Mouse (Mus musculus): ENCODE measurements at regions not wholly inside any gene's neighbourhood (a gene's known extent, or its start where the extent isn't known, plus 50 kb on each side); places are given as distances from the start of the nearest gene placed in this dataset.

- H3K4me3 ChIP-seq (ENCODE audit: low read depth, low read length), result no peak overlapping the region
- TF ChIP-seq CTCF (IDR thresholded peaks at IDR 0.05; ENCODE audit: low read depth), result no peak
- H3K27me3 ChIP-seq (replicated peaks; ENCODE audit: control insufficient read depth, insufficient read depth, low read length), result no peaks in the 10 kb centered on the region
- no peak overlapping the region for H3K27ac ChIP-seq (ENCODE audit: low read depth, low read length)
- no peak overlapping the region for H3K4me2 ChIP-seq (replicated peaks; ENCODE audit: low read depth)
- 45% methylated on average over 8 of the region's 8 CpGs for WGBS
- H3K9ac ChIP-seq (ENCODE audit: low read depth, low read length), result no peak overlapping the region
- no peaks in the 10 kb centered on the region for H3K4me1 ChIP-seq (replicated peaks; ENCODE audit: control insufficient read depth, insufficient read depth, low read length)
- H3K9me3 ChIP-seq (ENCODE audit: control insufficient read depth), result no peaks in the 10 kb centered on the region
- ATAC-seq, result no peak
- no peaks in the 10 kb centered on the region for H3K36me3 ChIP-seq (ENCODE audit: control insufficient read depth, insufficient read depth)
Measured at GRCm38 (mm10) chr15:67388514-67388913, 887.8 kb upstream of the Lrrc6 start.

- TF ChIP-seq CTCF (IDR thresholded peaks at IDR 0.05; ENCODE audit: low read depth), result no peak
- H3K4me1 ChIP-seq (replicated peaks; ENCODE audit: control insufficient read depth, insufficient read depth, low read length), result no peaks in the 10 kb centered on the region
- ATAC-seq, result no peak
- no peak overlapping the region for H3K4me2 ChIP-seq (replicated peaks; ENCODE audit: low read depth)
- no peak overlapping the region for H3K4me3 ChIP-seq (ENCODE audit: low read depth, low read length)
- no peaks in the 10 kb centered on the region for H3K27me3 ChIP-seq (replicated peaks; ENCODE audit: control insufficient read depth, insufficient read depth, low read length)
- no peaks in the 10 kb centered on the region for H3K9me3 ChIP-seq (ENCODE audit: control insufficient read depth)
- H3K36me3 ChIP-seq (ENCODE audit: control insufficient read depth, insufficient read depth), result no peaks in the 10 kb centered on the region
- H3K27ac ChIP-seq (ENCODE audit: low read depth, low read length), result no peak overlapping the region
- no peak overlapping the region for H3K9ac ChIP-seq (ENCODE audit: low read depth, low read length)
Measured at GRCm38 (mm10) chr15:67386896-67387295, 886.2 kb upstream of the Lrrc6 start.

DNA sequence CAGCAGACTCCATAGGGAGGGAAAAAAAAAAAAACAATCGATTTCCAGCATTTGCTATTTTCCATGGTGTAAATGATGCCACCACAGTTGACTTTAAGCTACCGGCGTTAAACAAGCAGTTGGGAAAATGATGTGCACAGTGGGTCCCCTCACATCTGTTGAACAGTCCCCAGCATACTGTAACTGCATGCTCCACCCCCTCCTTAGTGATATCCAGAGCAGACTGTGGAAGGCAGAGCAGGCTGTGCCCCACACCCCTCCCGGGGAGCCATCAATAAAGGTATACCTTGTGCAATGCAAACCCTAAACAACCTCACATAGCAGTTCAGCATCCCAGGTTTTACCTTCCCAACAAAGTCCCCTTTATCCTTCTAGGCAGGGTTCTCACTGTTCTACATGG lies 872.9 kb upstream of the Lrrc6 start:
- 82% methylated on average over 4 of the region's 4 CpGs for WGBS
- no peak overlapping the region for H3K4me2 ChIP-seq (replicated peaks; ENCODE audit: low read depth)
- no peak for TF ChIP-seq CTCF (IDR thresholded peaks at IDR 0.05; ENCODE audit: low read depth)
- no peak overlapping the region for H3K27ac ChIP-seq (ENCODE audit: low read depth, low read length)
- no peaks in the 10 kb centered on the region for H3K27me3 ChIP-seq (replicated peaks; ENCODE audit: control insufficient read depth, insufficient read depth, low read length)
- no peaks in the 10 kb centered on the region for H3K9me3 ChIP-seq (ENCODE audit: control insufficient read depth)
- ATAC-seq, result no peak
- no peak overlapping the region for H3K9ac ChIP-seq (ENCODE audit: low read depth, low read length)
- no peaks in the 10 kb centered on the region for H3K36me3 ChIP-seq (ENCODE audit: control insufficient read depth, insufficient read depth)
- no peak overlapping the region for H3K4me3 ChIP-seq (ENCODE audit: low read depth, low read length)
- H3K4me1 ChIP-seq (replicated peaks; ENCODE audit: control insufficient read depth, insufficient read depth, low read length), result no peaks in the 10 kb centered on the region

- no peaks in the 10 kb centered on the region for H3K36me3 ChIP-seq (ENCODE audit: control insufficient read depth, insufficient read depth)
- no peaks in the 10 kb centered on the region for H3K9me3 ChIP-seq (ENCODE audit: control insufficient read depth)
- H3K27ac ChIP-seq (ENCODE audit: low read depth, low read length), result no peak overlapping the region
- no peaks in the 10 kb centered on the region for H3K27me3 ChIP-seq (replicated peaks; ENCODE audit: control insufficient read depth, insufficient read depth, low read length)
- TF ChIP-seq CTCF (IDR thresholded peaks at IDR 0.05; ENCODE audit: low read depth), result no peak
- ATAC-seq, result no peak
- 70% methylated on average over 8 of the region's 8 CpGs for WGBS
- H3K4me1 ChIP-seq (replicated peaks; ENCODE audit: control insufficient read depth, insufficient read depth, low read length), result no peaks in the 10 kb centered on the region
- H3K9ac ChIP-seq (ENCODE audit: low read depth, low read length), result no peak overlapping the region
- H3K4me3 ChIP-seq (ENCODE audit: low read depth, low read length), result no peak overlapping the region
- H3K4me2 ChIP-seq (replicated peaks; ENCODE audit: low read depth), result no peak overlapping the region
Measured at GRCm38 (mm10) chr15:67373030-67373429, 872.3 kb upstream of the Lrrc6 start.

GRCm38 (mm10) chr15:67364099-67364756 lies 863.5 kb upstream of the Lrrc6 start:
- no peaks in the 10 kb centered on the region for H3K9me3 ChIP-seq (ENCODE audit: control insufficient read depth)
- no peaks in the 10 kb centered on the region for H3K4me1 ChIP-seq (replicated peaks; ENCODE audit: control insufficient read depth, insufficient read depth, low read length)
- no peaks in the 10 kb centered on the region for H3K27me3 ChIP-seq (replicated peaks; ENCODE audit: control insufficient read depth, insufficient read depth, low read length)
- no peak overlapping the region for H3K27ac ChIP-seq (ENCODE audit: low read depth, low read length)
- no peak for TF ChIP-seq CTCF (IDR thresholded peaks at IDR 0.05; ENCODE audit: low read depth)
- no peaks in the 10 kb centered on the region for H3K36me3 ChIP-seq (ENCODE audit: control insufficient read depth, insufficient read depth)
- 72% methylated on average over 4 of the region's 4 CpGs for WGBS
- H3K4me2 ChIP-seq (replicated peaks; ENCODE audit: low read depth), result no peak overlapping the region
- H3K9ac ChIP-seq (ENCODE audit: low read depth, low read length), result no peak overlapping the region
- H3K4me3 ChIP-seq (ENCODE audit: low read depth, low read length), result no peak overlapping the region
- no peak for ATAC-seq

DNA sequence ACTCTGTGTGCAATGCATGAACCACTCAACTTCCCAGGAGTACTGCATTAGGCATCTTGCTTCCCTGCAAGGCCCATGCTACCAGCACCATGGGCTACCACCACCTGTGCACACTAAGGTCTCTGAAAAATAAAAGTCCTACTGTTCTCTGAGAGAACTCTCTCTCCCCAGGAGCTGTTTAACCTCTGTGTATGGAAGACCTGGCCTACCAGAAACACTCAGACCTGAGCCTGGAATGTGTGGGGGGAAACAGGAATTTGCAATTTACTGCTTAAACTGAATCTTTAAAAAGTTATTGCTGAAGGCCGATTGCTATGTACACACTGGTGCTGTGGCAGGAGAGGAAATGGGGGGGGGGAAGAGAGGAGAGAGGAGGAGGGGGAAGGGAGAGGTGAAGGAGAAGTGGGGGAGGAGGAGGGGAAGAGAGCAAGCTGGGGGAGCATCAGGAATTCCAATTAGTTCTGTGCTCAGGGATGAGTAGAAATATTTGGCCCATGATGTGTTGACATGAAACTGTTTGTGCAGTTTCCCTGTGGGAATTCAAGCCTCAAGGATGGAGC lies 860.4 kb upstream of the Lrrc6 start:
- no peak for ATAC-seq
- Histone ChIP-seq H3K27me3 (replicated peaks; ENCODE audit: control insufficient read depth, insufficient read depth, low read length) (no peaks in the 10 kb centered on the region), H3K4me3 (ENCODE audit: low read depth, low read length) (no peak overlapping the region), H3K27ac (ENCODE audit: low read depth, low read length) (no peak overlapping the region), H3K4me1 (replicated peaks; ENCODE audit: control insufficient read depth, insufficient read depth, low read length) (no peaks in the 10 kb centered on the region), H3K9me3 (ENCODE audit: control insufficient read depth) (no peaks in the 10 kb centered on the region), H3K9ac (ENCODE audit: low read depth, low read length) (no peak overlapping the region), H3K4me2 (replicated peaks; ENCODE audit: low read depth) (no peak overlapping the region), H3K36me3 (ENCODE audit: control insufficient read depth, insufficient read depth) (no peaks in the 10 kb centered on the region)
- 3% methylated on average over 1 of the region's 1 CpGs for WGBS
- no peak for TF ChIP-seq CTCF (IDR thresholded peaks at IDR 0.05; ENCODE audit: low read depth)
